Mouse (Mus musculus): ENCODE measurements at regions not wholly inside any gene's neighbourhood (a gene's known extent, or its start where the extent isn't known, plus 50 kb on each side); places are given as distances from the start of the nearest gene placed in this dataset.
"Not testable (repeated sequence)": the region's sequence is repeated elsewhere in the genome, so short reads cannot be mapped to it uniquely, and the experiment has no call there.

DNA sequence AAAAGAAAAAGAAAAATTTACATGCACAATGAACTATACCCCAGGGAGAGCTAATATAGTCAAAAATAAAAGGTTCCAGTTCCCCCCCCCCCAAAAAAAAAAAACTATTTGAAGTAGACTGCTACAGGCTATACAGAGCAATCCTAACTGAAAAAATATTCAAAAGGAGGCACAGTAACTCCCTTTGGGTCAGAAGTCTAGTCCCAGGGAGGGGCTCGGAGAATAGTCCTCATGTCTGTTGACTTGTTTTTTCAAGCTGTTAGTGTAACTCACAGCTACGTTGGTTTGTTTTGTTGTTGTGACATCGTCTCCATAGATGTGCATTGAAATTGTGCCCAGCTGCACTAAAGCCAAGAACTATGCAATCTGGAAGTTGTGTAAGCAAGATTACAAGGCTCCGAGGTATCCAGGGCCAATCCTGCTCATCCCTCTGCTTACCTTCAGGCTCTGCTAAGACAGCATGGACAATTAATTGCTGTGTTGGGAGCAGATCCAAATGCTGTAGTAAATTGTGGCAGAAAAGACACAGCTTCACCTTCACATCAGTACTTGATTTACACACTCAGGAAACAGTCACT lies 137.2 kb upstream of the Pnpt1 start:
- peak; percentile 10 for DNase-seq

DNA sequence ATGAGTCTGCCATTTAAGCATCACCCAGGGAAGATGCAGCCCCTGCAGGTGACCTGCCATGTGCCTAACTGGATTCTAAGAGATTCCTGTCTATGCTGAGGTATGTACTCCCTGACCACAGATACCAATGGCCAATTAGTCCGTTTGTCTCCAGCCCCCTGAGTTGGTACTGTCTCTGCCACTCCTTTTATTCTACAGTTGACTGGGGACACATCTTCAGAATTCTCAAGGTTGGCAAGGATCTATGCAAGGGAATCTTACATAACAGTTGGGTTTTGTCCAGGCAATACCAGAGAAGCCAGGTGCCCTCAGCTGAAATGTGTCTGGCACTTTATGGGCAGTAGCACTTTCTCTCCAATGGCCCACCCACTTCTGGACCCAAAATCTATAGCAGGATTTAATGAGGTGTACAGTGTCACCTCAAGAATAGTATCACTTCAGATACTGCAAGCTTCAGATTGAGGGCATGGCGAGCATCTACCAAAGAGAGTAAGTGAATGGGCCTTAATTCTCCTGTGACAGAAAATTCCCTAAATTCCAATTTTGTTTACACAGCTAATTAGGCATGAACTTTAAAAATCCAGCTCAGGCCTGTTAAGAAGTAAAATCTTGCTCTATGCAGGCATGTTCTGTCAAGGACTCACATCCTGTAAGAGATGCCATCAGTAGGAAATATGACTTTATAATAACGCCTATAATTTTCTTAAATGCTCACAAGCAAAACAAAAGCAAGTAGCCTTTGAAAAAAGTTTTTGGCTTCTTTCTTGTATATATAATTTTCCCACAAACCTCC lies 132.0 kb upstream of the Pnpt1 start:
- DNase-seq: no peak

DNA sequence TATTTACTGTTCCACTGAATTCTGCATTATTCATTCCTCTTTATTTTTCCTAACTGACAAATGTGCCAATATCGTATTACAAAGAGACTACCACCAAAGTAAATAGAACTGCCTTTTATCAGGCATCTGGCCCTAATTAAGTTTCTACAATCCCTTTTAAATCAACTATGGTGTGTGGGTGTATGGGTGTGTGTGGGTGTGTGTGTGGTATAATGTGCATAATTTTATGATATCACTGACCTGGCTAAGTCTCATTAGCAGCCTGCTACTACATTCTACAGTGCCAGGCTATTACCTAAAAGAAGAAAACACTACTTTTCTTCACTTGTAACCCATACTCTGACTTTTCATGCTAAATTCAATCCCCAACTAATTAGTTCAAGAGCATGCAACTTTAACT lies 131.3 kb upstream of the Pnpt1 start:
- DNase-seq: no peak

DNA sequence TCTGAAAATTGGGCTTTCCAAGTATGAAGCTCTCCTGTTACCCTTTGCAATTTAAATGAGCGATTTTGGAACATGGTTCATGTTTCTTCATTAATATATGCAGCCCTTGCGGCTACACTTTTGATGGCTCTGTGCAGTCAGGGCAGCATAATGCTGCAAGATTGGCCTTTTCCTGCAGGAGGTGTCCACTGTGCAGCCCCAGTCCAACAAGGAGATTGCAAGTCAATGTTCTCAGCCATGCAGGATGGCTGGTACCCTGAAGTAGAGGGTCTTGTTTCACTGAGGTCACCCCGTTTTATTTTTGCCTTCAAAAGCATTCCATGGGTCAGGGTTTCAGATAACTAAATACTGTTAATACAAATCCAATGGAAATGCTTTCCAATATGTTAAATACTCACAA lies 130.9 kb upstream of the Pnpt1 start:
- no peak for DNase-seq

DNA sequence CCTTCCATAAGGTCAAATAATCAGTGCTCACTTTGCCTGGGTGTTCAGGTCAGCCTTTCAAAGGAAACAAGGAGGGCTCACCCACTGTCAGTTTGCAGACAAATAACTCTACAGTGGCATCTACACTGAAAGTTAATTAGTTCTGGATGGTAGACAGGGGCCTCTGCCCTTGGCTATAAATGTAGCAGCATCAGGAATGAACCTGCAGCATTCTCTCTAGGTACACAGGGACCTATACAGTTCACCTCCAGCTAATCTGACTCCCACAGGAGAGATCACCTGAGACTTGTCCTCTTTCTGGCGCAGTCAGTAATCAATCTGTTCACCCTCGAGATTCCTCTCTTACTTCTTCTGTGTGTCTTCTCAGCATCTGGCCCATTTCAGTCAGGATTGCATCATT lies 130.3 kb upstream of the Pnpt1 start:
- no peak for DNase-seq

DNA sequence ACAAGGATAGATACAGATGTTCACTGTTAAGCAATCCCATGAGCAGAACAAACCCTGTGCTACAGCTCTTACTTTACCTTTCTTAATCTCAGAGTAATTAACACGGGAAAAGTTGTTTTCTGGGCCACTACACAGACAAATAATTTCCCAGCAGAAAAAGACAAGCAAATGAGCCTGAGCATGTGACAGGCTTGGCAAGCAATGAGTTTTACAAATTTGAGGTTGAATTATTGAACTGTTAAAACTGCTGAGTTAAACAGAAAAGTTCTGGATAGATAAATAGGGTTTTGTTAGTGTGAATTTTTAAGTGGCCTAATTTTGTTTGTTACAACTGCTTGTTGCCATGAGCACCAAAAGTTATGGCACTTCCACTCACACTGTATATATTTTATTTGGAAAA lies 113.1 kb upstream of the Pnpt1 start:
- no peak for DNase-seq

DNA sequence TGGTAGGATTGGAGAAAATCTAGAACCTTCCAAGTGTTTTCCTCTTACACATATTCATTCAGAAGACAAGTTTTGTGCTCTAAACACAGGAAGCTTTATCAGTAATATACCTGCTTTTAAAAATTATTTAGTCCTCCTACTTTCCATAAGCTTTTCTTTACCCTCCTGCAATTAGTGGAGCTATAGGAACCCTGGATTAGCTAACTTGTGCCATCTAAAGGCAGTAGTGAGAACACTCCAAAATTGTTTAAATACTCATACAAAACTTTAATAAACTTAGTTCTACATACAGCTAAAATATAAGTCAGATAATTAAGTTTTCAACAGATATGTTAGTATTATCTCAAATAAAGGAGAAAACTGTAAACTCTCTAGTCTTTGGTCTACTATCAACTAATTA lies 89.7 kb upstream of the Pnpt1 start:
- no peak for DNase-seq

DNA sequence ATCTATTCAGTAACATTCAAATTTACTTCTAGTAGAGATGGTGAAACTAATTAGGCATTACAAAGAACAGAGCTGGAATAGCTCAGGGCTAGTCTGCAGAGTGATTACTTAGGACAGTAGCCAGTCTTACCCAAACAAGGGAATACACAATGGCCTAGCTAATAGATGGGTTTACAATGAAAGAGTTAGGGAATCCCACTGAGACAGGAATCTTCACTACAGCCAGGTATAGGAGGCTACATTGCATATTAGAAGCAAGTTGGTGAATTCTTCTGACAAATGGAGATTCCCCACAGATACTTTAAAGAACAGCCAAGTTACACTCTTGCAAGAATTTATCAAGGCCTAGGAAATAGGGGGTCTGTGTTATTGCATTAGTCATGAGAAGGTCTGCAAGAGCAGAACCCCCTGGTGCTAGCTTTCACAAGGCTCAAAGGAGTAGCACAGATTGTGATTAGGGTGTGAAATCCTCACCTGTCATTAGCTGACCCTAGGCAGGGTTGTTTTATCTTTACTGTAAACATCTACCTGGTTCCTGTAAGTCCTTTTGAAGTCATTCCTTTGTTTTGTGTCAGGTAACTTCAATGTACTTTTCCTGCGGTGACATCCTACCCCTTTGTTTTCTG lies 82.4 kb upstream of the Pnpt1 start:
- DNase-seq: not testable (repeated sequence)

DNA sequence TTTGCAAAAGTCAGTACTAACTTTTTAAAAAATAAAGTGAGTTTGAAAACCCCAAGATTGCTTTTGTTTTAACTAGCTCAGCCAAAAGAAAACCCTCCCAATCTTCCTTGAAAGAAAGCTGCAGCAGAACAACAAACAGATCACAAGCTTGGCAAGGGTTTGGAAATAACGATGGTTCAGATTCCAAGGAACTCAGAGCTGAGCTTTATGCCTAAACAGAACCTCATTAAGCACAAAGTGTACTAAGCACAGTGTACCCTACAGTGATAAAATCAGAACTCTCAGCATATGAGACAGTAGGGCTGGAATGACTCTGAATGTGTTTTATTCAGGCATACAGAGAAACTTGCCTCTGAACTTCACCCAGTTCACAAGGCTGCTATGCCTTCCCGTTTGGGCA lies 77.9 kb upstream of the Pnpt1 start:
- no peak for DNase-seq

DNA sequence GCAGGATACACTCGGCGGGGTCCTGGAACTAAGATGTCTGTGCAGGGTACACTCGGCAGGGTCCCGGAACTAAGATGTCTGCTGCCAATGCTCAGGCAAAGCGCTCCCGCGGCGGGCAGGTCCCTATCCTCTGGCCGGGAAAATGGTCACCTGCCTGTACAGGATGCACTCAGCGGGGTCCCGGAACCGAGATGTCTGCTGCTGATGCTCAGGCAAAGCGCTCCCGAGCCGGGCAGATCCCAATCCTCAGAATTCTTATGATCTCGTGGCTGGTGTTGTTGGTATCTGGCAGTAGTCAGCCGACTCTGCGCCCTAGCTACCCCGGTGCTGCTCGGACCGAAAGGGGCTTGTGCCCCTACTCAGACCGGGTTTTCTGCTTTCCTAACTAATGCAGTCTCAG lies 61.0 kb upstream of the Pnpt1 start:
- not testable (repeated sequence) for DNase-seq

DNA sequence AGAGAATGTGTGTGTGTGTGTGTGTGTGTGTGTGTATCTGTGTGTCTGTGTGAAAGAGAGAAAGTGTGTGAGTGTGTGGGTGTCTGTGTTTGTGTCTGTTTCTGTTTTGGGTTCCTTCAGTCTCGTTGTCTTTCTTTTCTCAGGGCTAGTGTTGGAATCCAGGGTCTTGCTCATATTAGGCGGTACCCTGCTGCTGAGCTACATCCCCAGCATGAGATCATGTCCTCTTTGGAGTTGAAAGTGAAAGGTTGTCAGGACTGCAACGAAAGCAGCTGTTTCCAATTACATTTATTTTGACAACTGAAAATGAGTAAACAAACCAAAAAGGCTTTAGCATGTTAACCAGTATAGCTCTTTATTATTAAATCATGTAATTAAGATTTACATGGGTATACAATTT lies 58.3 kb upstream of the Pnpt1 start:
- DNase-seq: no peak

Measured in gastrocnemius, postnatal 25 days (tissue).